Mouse (Mus musculus) G1E (cell line): ENCODE data around the gene M1ap. TPM values are rescaled to one million over a fixed set of nuclear protein-coding genes. Genes with fewer than 3 reads are reported as not detected.

Experiments
- ATAC-seq: 2 replicates; pipeline ENCODE4 v1.8.0; 2016; ENCODE audit warnings: mild to moderate bottlenecking; ENCODE audit not compliant: insufficient number of reproducible peaks, poor library complexity, low FRiP score, severe bottlenecking; ENCODE audit errors: extremely low read depth
- DNase-seq: peaks from one replicate; pipeline ENCODE4 v3.0.0; 2012; ENCODE audit warnings: low spot score
- H3K27me3 ChIP-seq: 2 replicates; pipeline ENCODE4 v1.6.1; 2012; ENCODE audit warnings: mild to moderate bottlenecking, low read length, inconsistent platforms; ENCODE audit not compliant: insufficient read depth
- H3K36me3 ChIP-seq: replicated peaks from 2 replicates; pipeline ENCODE3; 2012; ENCODE audit warnings: mild to moderate bottlenecking, inconsistent platforms
- H3K4me1 ChIP-seq: 2 replicates; pipeline ENCODE4 v1.6.1; 2012; ENCODE audit warnings: low read depth, low read length, inconsistent platforms, mixed read lengths; ENCODE audit not compliant: insufficient read depth
- H3K4me3 ChIP-seq: 2 replicates; pipeline ENCODE4 v1.5.1; 2012; ENCODE audit warnings: low read depth, mild to moderate bottlenecking, inconsistent platforms, low read length, moderate library complexity, mixed read lengths
- H3K9me3 ChIP-seq: replicated peaks from 2 replicates; pipeline ENCODE4 v1.6.1; 2012; ENCODE audit warnings: inconsistent platforms
- CTCF ChIP-seq: IDR thresholded peaks from 2 replicates; pipeline ENCODE4 v1.5.1; 2012; ENCODE audit warnings: low read depth, low read length, inconsistent platforms, mixed read lengths
- GATA1 ChIP-seq: IDR thresholded peaks from 2 replicates; pipeline ENCODE4 v1.6.1; 2012; ENCODE audit warnings: borderline replicate concordance, low read length, inconsistent platforms, mixed read lengths
- GATA2 ChIP-seq: IDR thresholded peaks from 2 replicates; pipeline ENCODE4 v1.6.1; 2012; ENCODE audit warnings: low read depth, low read length, inconsistent platforms, borderline replicate concordance
- POLR2AphosphoS5 ChIP-seq: IDR thresholded peaks from 2 replicates; pipeline ENCODE4 v1.6.1; 2012; ENCODE audit warnings: low read depth, low read length, inconsistent platforms; ENCODE audit not compliant: insufficient replicate concordance
- TAL1 ChIP-seq: conservative IDR thresholded peaks from 2 replicates; pipeline ENCODE4 v1.6.1; 2012; ENCODE audit warnings: low read depth, low read length, inconsistent platforms, mixed read lengths
- polyA plus RNA-seq: library from polyadenylated mRNA; stranded (reverse); fragments of >175 nt; gene quantifications from 2 replicates; pipeline ENCODE4 v1.2.3, GENCODE M21; 2012
- total RNA-seq, 2 experiments: library from RNA; stranded (forward) in 1 of 2; stranded (reverse) in 1 of 2; fragments of 200-1000 nt in 1 of 2; fragments of >200 nt in 1 of 2; fragmentation: Nextera tagmentation in 1 of 2; gene quantifications; 2 replicates each; pipeline ENCODE4 v1.2.3; 2014 to 2017

M1ap gene
- total and polyA plus RNA-seq, 3 experiments, result 3.3 to 12.3 (median 8.2) TPM

- TF ChIP-seq GATA1 (no peak), POLR2AphosphoS5 (no peak), GATA2 (no peak), CTCF (no peak), TAL1 (no peak)
- Histone ChIP-seq H3K4me3 (no peak overlapping the region; the same call in 1 of the 2 replicates), H3K27me3 (peaks cover 30% of the 10 kb centered on the region), H3K36me3 (peaks cover 29% of the 10 kb centered on the region), H3K9me3 (no peaks in the 10 kb centered on the region), H3K4me1 (peaks cover 66% of the 10 kb centered on the region)
- ATAC-seq, result no peak
- no peak for DNase-seq
Observed at GRCm38 (mm10) chr6:83034463-83035055, 87.9 kb downstream of the M1ap start.

GRCm38 (mm10) chr6:83037188-83037587 lies 90.5 kb downstream of the M1ap start:
- Histone ChIP-seq H3K9me3 (no peaks in the 10 kb centered on the region), H3K27me3 (peaks cover 30% of the 10 kb centered on the region), H3K4me1 (peaks cover 40% of the 10 kb centered on the region), H3K4me3 (no peak overlapping the region), H3K36me3 (peaks cover 2% of the 10 kb centered on the region)
- TF ChIP-seq CTCF (no peak), GATA2 (no peak), GATA1 (no peak), POLR2AphosphoS5 (no peak), TAL1 (no peak)
- DNase-seq (no peak), ATAC-seq (no peak)

DNA sequence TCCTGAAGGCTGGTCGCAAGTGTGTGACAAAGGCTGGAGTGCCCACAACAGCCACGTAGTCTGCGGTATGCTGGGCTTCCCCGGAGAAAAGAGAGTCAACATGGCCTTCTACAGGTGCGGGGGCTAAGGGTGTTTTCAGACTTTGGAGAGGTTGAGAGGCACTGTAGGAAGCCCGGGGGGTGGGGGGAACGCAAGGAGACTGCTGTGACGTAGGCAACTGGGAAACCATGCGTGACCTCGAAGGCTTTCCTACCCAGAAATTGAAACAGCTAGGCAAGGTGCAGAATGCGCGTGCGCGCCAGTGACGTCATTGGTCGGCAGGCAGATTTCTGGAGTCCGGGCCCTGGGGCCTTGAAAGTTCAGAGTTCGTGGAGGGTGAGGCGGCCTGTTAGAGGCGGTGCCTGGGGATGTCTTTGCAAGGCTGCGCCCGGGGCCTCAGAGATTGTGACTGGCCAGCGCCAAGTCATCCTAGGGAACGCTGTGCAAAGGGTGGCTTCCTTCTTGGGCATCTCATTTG lies 91.9 kb downstream of the M1ap start:
- Histone ChIP-seq H3K36me3 (no peaks in the 10 kb centered on the region), H3K27me3 (peaks cover 32% of the 10 kb centered on the region), H3K4me3 (peak overlapping the region; percentile 30; the same call in 1 of the 2 replicates), H3K9me3 (no peaks in the 10 kb centered on the region), H3K4me1 (peaks cover 33% of the 10 kb centered on the region)
- DNase-seq (no peak), ATAC-seq (peak; percentile 61)
- TF ChIP-seq CTCF (no peak), TAL1 (no peak), POLR2AphosphoS5 (no peak), GATA1 (no peak), GATA2 (no peak)

GRCm38 (mm10) chr6:83040601-83041000 lies 93.9 kb downstream of the M1ap start:
- no peaks in the 10 kb centered on the region for H3K9me3 ChIP-seq
- H3K27me3 ChIP-seq, result peaks cover 34% of the 10 kb centered on the region
- TF ChIP-seq TAL1 (no peak), CTCF (no peak), POLR2AphosphoS5 (no peak), GATA2 (no peak), GATA1 (no peak)
- no peak overlapping the region for H3K4me3 ChIP-seq
- peaks cover 24% of the 10 kb centered on the region for H3K4me1 ChIP-seq
- H3K36me3 ChIP-seq, result no peaks in the 10 kb centered on the region
- DNase-seq, result no peak
- ATAC-seq, result no peak

GRCm38 (mm10) chr6:83043561-83043960 lies 96.9 kb downstream of the M1ap start:
- no peaks in the 10 kb centered on the region for H3K9me3 ChIP-seq

GRCm38 (mm10) chr6:83043993-83044392 lies 97.3 kb downstream of the M1ap start:
- ATAC-seq, result no peak
- TF ChIP-seq CTCF (no peak), GATA2 (no peak), GATA1 (no peak), POLR2AphosphoS5 (no peak), TAL1 (no peak)
- Histone ChIP-seq H3K36me3 (no peaks in the 10 kb centered on the region), H3K4me3 (no peak overlapping the region), H3K9me3 (no peaks in the 10 kb centered on the region), H3K4me1 (peaks cover 18% of the 10 kb centered on the region), H3K27me3 (peaks cover 20% of the 10 kb centered on the region)
- DNase-seq, result no peak

More at GRCm38 (mm10) chr6:83043561-83043960, 96.9 kb downstream of the M1ap start:
- H3K36me3 ChIP-seq, result no peaks in the 10 kb centered on the region
- ATAC-seq, result no peak
- TF ChIP-seq GATA1, result no peak
- TF ChIP-seq TAL1, result no peak
- no peak for TF ChIP-seq GATA2
- TF ChIP-seq CTCF, result no peak
- TF ChIP-seq POLR2AphosphoS5, result no peak
- DNase-seq, result no peak
- no peak overlapping the region for H3K4me3 ChIP-seq
- H3K4me1 ChIP-seq, result peaks cover 21% of the 10 kb centered on the region
- H3K27me3 ChIP-seq, result peaks cover 21% of the 10 kb centered on the region
